Mouse (Mus musculus) heart, adult 2 months (tissue): Measurements from ENCODE around the gene Fam189a1. TPM values are rescaled to one million over a fixed set of nuclear protein-coding genes. Genes with fewer than 3 reads are reported as not detected.

Experiments
- DNase-seq, 2 experiments: peaks; one replicate each; pipeline ENCODE4 v3.0.0; 2021
- H3K27ac ChIP-seq: fragments of 200-600 bp; 2 replicates; pipeline ENCODE4 v1.8.1; 2022
- H3K27me3 ChIP-seq: fragments of 200-500 bp; 2 replicates; pipeline ENCODE4 v1.6.1; 2012; ENCODE audit warnings: mild to moderate bottlenecking, low read length, inconsistent platforms, mixed read lengths; ENCODE audit not compliant: control insufficient read depth, insufficient read depth
- H3K36me3 ChIP-seq: fragments of 200-500 bp; 2 replicates; pipeline ENCODE4 v1.6.1; 2012; ENCODE audit warnings: low read length, inconsistent platforms; ENCODE audit not compliant: control insufficient read depth, insufficient read depth
- H3K4me1 ChIP-seq: fragments of 200-500 bp; 2 replicates; pipeline ENCODE4 v1.6.1; 2011; ENCODE audit warnings: low read length; ENCODE audit not compliant: control insufficient read depth, insufficient read depth
- H3K4me3 ChIP-seq: fragments of 200-600 bp; 2 replicates; pipeline ENCODE4 v1.8.1; 2022
- H3K79me2 ChIP-seq: fragments of 200-500 bp; replicated peaks from 2 replicates; pipeline ENCODE4 v1.6.1; 2012; ENCODE audit warnings: mild to moderate bottlenecking, inconsistent platforms, low read length, moderate library complexity, mixed read lengths; ENCODE audit not compliant: control insufficient read depth, insufficient read depth
- H3K9ac ChIP-seq: fragments of 200-500 bp; 2 replicates; pipeline ENCODE4 v1.6.1; 2012; ENCODE audit warnings: low read depth, mild to moderate bottlenecking, control low read depth, inconsistent platforms, low read length, mixed read lengths
- CTCF ChIP-seq: fragments of 200-600 bp; IDR thresholded peaks from 2 replicates; pipeline ENCODE4 v1.8.1; 2022; ENCODE audit warnings: antibody characterized with exemption, mild to moderate bottlenecking, moderate library complexity
- EP300 ChIP-seq: fragments of 200-500 bp; IDR thresholded peaks from 2 replicates; pipeline ENCODE4 v1.6.1; 2011; ENCODE audit warnings: low read depth, low read length, control low read depth; ENCODE audit not compliant: insufficient read depth
- POLR2A ChIP-seq: fragments of 200-500 bp; IDR thresholded peaks from 2 replicates; pipeline ENCODE4 v1.6.1; 2011; ENCODE audit warnings: mild to moderate bottlenecking, low read depth, low read length, control low read depth; ENCODE audit not compliant: insufficient read depth
- WGBS: fragments of 180-500 bp; shearing (Covaris S2); methylation state at CpG from one replicate; pipeline ENCODE4 v1.1.7; 2018; 5-methylcytosine and 5-hydroxymethylcytosine counted together
- intact Hi-C: fragments of 180-260 bp; cut with DNase I; formaldehyde crosslinking; loops from one replicate; pipeline ENCODE4 v1.15.1; 2025
- polyA plus RNA-seq: library from polyadenylated mRNA; depleted of rRNA; stranded (reverse); fragments of >200 nt; gene quantifications from 2 replicates; pipeline ENCODE4 v1.2.3, GENCODE M21; 2012
- total RNA-seq, 2 experiments: library from RNA; stranded (reverse); gene quantifications; 2 replicates each; pipeline ENCODE4 v1.2.3; 2021

Gene Fam189a1
- total and polyA plus RNA-seq, 3 experiments, result 0.64 TPM; not detected in 2

GRCm38 (mm10) chr7:64999718-65000214 lies 156.6 kb downstream of the Fam189a1 start:
- DNase-seq, result no peak
- intact Hi-C loops, result no loop called here
- Histone ChIP-seq H3K27ac (no peak overlapping the region), H3K4me1 (no peaks in the 10 kb centered on the region), H3K27me3 (no peaks in the 10 kb centered on the region), H3K9ac (no peak overlapping the region), H3K4me3 (no peak overlapping the region), H3K79me2 (no peaks in the 10 kb centered on the region), H3K36me3 (no peaks in the 10 kb centered on the region)
- WGBS, result 71% methylated on average over 4 of the region's 4 CpGs
- TF ChIP-seq CTCF, result no peak
- TF ChIP-seq EP300, result no peak
- no peak for TF ChIP-seq POLR2A

GRCm38 (mm10) chr7:64997743-64998142 lies 158.6 kb downstream of the Fam189a1 start:
- TF ChIP-seq EP300, result no peak
- no peak for TF ChIP-seq POLR2A
- TF ChIP-seq CTCF, result no peak

GRCm38 (mm10) chr7:64995946-64996444 lies 160.4 kb downstream of the Fam189a1 start:
- intact Hi-C loops, result no loop called here
- Histone ChIP-seq H3K79me2 (no peaks in the 10 kb centered on the region), H3K4me1 (no peaks in the 10 kb centered on the region), H3K4me3 (no peak overlapping the region), H3K27ac (no peak overlapping the region), H3K27me3 (no peaks in the 10 kb centered on the region), H3K9ac (no peak overlapping the region), H3K36me3 (no peaks in the 10 kb centered on the region)
- no peak for DNase-seq
- 61% methylated on average over 8 of the region's 8 CpGs for WGBS
- TF ChIP-seq POLR2A, result no peak
- TF ChIP-seq CTCF, result no peak
- no peak for TF ChIP-seq EP300

More at GRCm38 (mm10) chr7:64997743-64998142, 158.6 kb downstream of the Fam189a1 start:
- Histone ChIP-seq H3K27me3 (no peaks in the 10 kb centered on the region), H3K79me2 (no peaks in the 10 kb centered on the region), H3K9ac (no peak overlapping the region), H3K27ac (no peak overlapping the region), H3K36me3 (no peaks in the 10 kb centered on the region), H3K4me3 (no peak overlapping the region), H3K4me1 (no peaks in the 10 kb centered on the region)
- no peak for DNase-seq
- intact Hi-C loops, result no loop called here
- 78% methylated on average over 5 of the region's 5 CpGs for WGBS

GRCm38 (mm10) chr7:64989406-64989805 lies 167.0 kb downstream of the Fam189a1 start:
- DNase-seq, result no peak
- Histone ChIP-seq H3K9ac (no peak overlapping the region), H3K36me3 (no peaks in the 10 kb centered on the region), H3K27ac (no peak overlapping the region), H3K4me3 (no peak overlapping the region), H3K27me3 (no peaks in the 10 kb centered on the region), H3K4me1 (no peaks in the 10 kb centered on the region), H3K79me2 (no peaks in the 10 kb centered on the region)
- intact Hi-C loops, result no loop called here
- TF ChIP-seq POLR2A, result no peak
- no peak for TF ChIP-seq EP300
- no peak for TF ChIP-seq CTCF
- WGBS, result 62% methylated on average over 4 of the region's 4 CpGs

- 83% methylated on average over 2 of the region's 2 CpGs for WGBS
- H3K79me2 ChIP-seq, result no peaks in the 10 kb centered on the region
- no peak overlapping the region for H3K4me3 ChIP-seq
- no peaks in the 10 kb centered on the region for H3K36me3 ChIP-seq
- TF ChIP-seq EP300, result no peak
- TF ChIP-seq CTCF, result no peak
- no peak for TF ChIP-seq POLR2A
- no peak overlapping the region for H3K27ac ChIP-seq
- no peak overlapping the region for H3K9ac ChIP-seq
- no peaks in the 10 kb centered on the region for H3K4me1 ChIP-seq
- intact Hi-C loops, result no loop called here
- DNase-seq, result no peak
- no peaks in the 10 kb centered on the region for H3K27me3 ChIP-seq
Measured at GRCm38 (mm10) chr7:64988015-64988414, 168.4 kb downstream of the Fam189a1 start.

- no peaks in the 10 kb centered on the region for H3K36me3 ChIP-seq
- intact Hi-C loops, result no loop called here
Measured at GRCm38 (mm10) chr7:64984468-64985120, 171.8 kb downstream of the Fam189a1 start.

More at GRCm38 (mm10) chr7:64984468-64985120, 171.8 kb downstream of the Fam189a1 start:
- Histone ChIP-seq H3K9ac (no peak overlapping the region), H3K4me3 (no peak overlapping the region), H3K27me3 (no peaks in the 10 kb centered on the region), H3K4me1 (no peaks in the 10 kb centered on the region), H3K27ac (no peak overlapping the region), H3K79me2 (no peaks in the 10 kb centered on the region)
- DNase-seq, result no peak
- TF ChIP-seq POLR2A (no peak), EP300 (no peak), CTCF (no peak)
- WGBS, result 88% methylated on average over 22 of the region's 22 CpGs
